Mouse (Mus musculus) liver, postnatal 0 days (tissue): ENCODE data around the gene Nasp. TPM values are rescaled to one million over a fixed set of nuclear protein-coding genes. Genes with fewer than 3 reads are reported as not detected.

Experiments used
- ATAC-seq: fragments of 200-750 bp; cut with Nextera tagmentation; 2 replicates; pipeline ENCODE4 v1.8.0; 2017; ENCODE audit warnings: mild to moderate bottlenecking, moderate library complexity
- DNase-seq: peaks from one replicate; pipeline ENCODE4 v3.0.0-alpha.2; 2016
- H3K27ac ChIP-seq: fragments of 300-500 bp; sonication (generic); 2 replicates; pipeline ENCODE4 v1.5.1; 2014; ENCODE audit warnings: antibody characterized with exemption, moderate library complexity, mild to moderate bottlenecking, low read depth
- H3K27me3 ChIP-seq: fragments of 300-500 bp; sonication (generic); 2 replicates; pipeline ENCODE4 v1.6.1; 2014; ENCODE audit warnings: low read length, control low read depth, mixed read lengths; ENCODE audit not compliant: insufficient read depth
- H3K36me3 ChIP-seq: fragments of 300-500 bp; sonication (generic); replicated peaks from 2 replicates; pipeline ENCODE4 v1.6.1; 2014; ENCODE audit warnings: mild to moderate bottlenecking, control low read depth, low read length, moderate library complexity, mixed read lengths; ENCODE audit not compliant: insufficient read depth
- H3K4me1 ChIP-seq: fragments of 300-500 bp; sonication (generic); 2 replicates; pipeline ENCODE4 v1.6.1; 2014; ENCODE audit warnings: antibody characterized with exemption, mild to moderate bottlenecking, control low read depth; ENCODE audit not compliant: insufficient read depth
- H3K4me2 ChIP-seq: fragments of 300-500 bp; sonication (generic); 2 replicates; pipeline ENCODE4 v1.6.1; 2014; ENCODE audit warnings: low read depth, mild to moderate bottlenecking, low read length, moderate library complexity, mixed read lengths
- H3K4me3 ChIP-seq: fragments of 300-500 bp; sonication (generic); 2 replicates; pipeline ENCODE4 v1.5.1; 2014; ENCODE audit warnings: low read depth, low read length
- H3K9ac ChIP-seq: fragments of 300-500 bp; sonication (generic); replicated peaks from 2 replicates; pipeline ENCODE4 v1.6.1; 2014; ENCODE audit warnings: mild to moderate bottlenecking, moderate library complexity
- H3K9me3 ChIP-seq: fragments of 300-500 bp; sonication (generic); 2 replicates; pipeline ENCODE4 v1.6.1; 2016; ENCODE audit warnings: mild to moderate bottlenecking, control low read depth, low read length, mixed read lengths
- CTCF ChIP-seq: sonication (generic); IDR thresholded peaks from 2 replicates; pipeline ENCODE4 v1.5.1; 2016; ENCODE audit warnings: antibody characterized with exemption, low read depth
- EP300 ChIP-seq: IDR thresholded peaks from 2 replicates; pipeline ENCODE4 v1.6.1; 2016; ENCODE audit warnings: antibody characterized with exemption, low read depth, mild to moderate bottlenecking
- WGBS: fragments of 180-500 bp; shearing (Covaris S2); extraction: QIAGEN DNeasy Blood & Tissue Kit; methylation state at CpG from one replicate; pipeline ENCODE4 v1.1.7; 2014; ENCODE audit not compliant: insufficient replicate concordance; 5-methylcytosine and 5-hydroxymethylcytosine counted together
- polyA plus RNA-seq: library from polyadenylated mRNA; unstranded; fragments of >200 nt; fragmentation: Nextera tagmentation; extraction: Ambion mirVana; gene quantifications from 2 replicates; pipeline ENCODE4 v1.2.1, GENCODE M21; 2015

Gene Nasp
- polyA plus RNA-seq, 1 experiment from 2014 or later, result 30.0 TPM

- peak overlapping the region; percentile 97 for H3K4me2 ChIP-seq
- peak; percentile 16; the same call in 1 of the 2 replicates for TF ChIP-seq CTCF
- no peak for TF ChIP-seq EP300
- H3K27me3 ChIP-seq, result no peaks in the 10 kb centered on the region
- H3K9me3 ChIP-seq, result no peaks in the 10 kb centered on the region
- ATAC-seq (peak; percentile 69), DNase-seq (peak; percentile 96)
- under 1% methylated on average over 51 of the region's 53 CpGs for WGBS
- peaks cover 10% of the 10 kb centered on the region for H3K36me3 ChIP-seq
- peaks cover 16% of the 10 kb centered on the region for H3K4me1 ChIP-seq
- peak overlapping the region; percentile 94 for H3K27ac ChIP-seq
- peak overlapping the region; percentile 98 for H3K4me3 ChIP-seq
- peak overlapping the region; percentile 96 for H3K9ac ChIP-seq
These were observed 933 bp downstream of the Nasp start for GRCm38 (mm10) chr4:116626658-116627358.

- H3K36me3 ChIP-seq, result peaks cover 26% of the 10 kb centered on the region
- no peak overlapping the region for H3K4me3 ChIP-seq
- no peak overlapping the region for H3K27ac ChIP-seq
- no peak for DNase-seq
- no peak overlapping the region for H3K4me2 ChIP-seq
- ATAC-seq, result no peak
- H3K27me3 ChIP-seq, result no peaks in the 10 kb centered on the region
- peaks cover 16% of the 10 kb centered on the region for H3K4me1 ChIP-seq
- H3K9ac ChIP-seq, result no peak overlapping the region
- no peaks in the 10 kb centered on the region for H3K9me3 ChIP-seq
- no peak for TF ChIP-seq CTCF
- TF ChIP-seq EP300, result no peak
- 83% methylated on average over 4 of the region's 4 CpGs for WGBS
These were observed 2.9 kb downstream of the Nasp start for GRCm38 (mm10) chr4:116624831-116625230.

DNA sequence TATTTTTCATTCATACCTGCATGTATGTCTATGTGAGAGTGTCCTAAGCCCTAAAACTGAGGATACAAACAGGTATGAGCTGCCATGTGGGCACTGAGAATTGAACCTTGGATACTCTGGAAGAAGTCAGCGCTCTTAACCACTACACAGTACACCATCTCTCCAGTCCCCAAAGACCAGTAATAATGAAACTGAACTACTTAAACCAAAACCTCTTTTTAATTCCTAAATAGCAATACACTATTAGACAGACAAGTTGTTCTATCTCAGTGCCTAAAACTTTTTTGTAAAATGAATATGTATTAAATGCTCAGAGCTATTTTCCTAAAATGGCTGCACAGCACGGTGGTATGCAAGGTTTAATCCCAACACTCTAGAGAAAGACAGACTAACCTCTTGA, 12.5 kb downstream of the Nasp start:
- ATAC-seq (no peak), DNase-seq (no peak)

GRCm38 (mm10) chr4:116612621-116613020, 15.1 kb downstream of the Nasp start:
- no peaks in the 10 kb centered on the region for H3K4me1 ChIP-seq
- H3K27ac ChIP-seq, result no peak overlapping the region
- no peak overlapping the region for H3K9ac ChIP-seq
- H3K36me3 ChIP-seq, result peaks cover 60% of the 10 kb centered on the region
- WGBS, result 90% methylated on average over 2 of the region's 2 CpGs
- H3K9me3 ChIP-seq, result no peaks in the 10 kb centered on the region
- no peak overlapping the region for H3K4me3 ChIP-seq
- no peak for TF ChIP-seq EP300
- TF ChIP-seq CTCF, result no peak
- ATAC-seq (no peak), DNase-seq (no peak)
- H3K27me3 ChIP-seq, result no peaks in the 10 kb centered on the region
- no peak overlapping the region for H3K4me2 ChIP-seq

More for the DNA sequence above, 12.5 kb downstream of the Nasp start:
- Histone ChIP-seq H3K36me3 (peaks cover 62% of the 10 kb centered on the region), H3K9me3 (no peaks in the 10 kb centered on the region), H3K4me3 (no peak overlapping the region), H3K27ac (no peak overlapping the region), H3K4me2 (no peak overlapping the region), H3K27me3 (no peaks in the 10 kb centered on the region), H3K4me1 (no peaks in the 10 kb centered on the region), H3K9ac (no peak overlapping the region)
- no peak for TF ChIP-seq CTCF
- TF ChIP-seq EP300, result no peak
- WGBS, result 92% methylated on average over 2 of the region's 2 CpGs

DNA sequence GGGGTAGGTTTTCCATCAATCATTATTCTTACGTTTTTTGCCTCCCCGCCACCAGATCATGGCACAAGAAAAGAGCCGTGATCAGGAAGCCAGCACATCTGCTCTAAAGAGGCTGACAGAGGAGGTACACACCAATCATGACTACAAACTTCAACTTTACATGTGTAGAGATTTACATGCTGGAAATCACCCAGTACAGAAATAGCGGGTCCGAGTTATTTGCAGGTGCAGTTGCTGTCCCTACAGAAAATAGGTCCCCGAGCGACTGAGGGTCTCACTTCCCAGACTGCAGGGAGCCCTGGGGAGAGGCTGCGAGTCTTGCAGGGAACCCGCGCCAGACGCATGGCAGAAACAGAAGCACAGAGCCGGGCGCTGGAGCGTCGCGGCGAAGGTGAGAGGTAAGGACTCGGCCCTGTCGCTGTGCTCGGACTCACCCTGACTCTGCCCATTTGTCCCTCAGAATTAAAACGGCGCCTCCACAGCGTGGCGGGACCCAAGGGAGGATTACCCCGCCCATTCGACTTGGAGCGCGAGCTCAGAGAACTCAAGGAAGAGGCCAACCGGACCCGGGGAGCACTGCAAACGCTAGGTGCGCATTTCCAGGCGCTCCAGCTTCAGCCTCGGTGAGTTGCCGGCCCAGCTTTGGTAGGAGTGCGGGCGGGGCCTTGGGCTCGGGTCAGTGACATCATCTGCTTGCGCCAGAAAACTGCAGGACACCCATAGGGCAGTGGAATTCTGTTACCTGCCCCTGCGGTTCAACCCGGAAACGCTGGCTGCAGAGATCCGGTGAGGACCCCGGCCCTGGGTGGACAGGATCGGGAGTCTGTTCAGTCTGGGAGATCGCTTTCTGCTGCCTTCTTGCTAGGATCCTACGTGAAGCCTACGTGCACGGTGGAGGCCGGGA, 30.5 kb downstream of the Nasp start:
- H3K9me3 ChIP-seq, result no peaks in the 10 kb centered on the region
- H3K27ac ChIP-seq, result peak overlapping the region; percentile 86
- peak overlapping the region; percentile 97 for H3K4me2 ChIP-seq
- no peaks in the 10 kb centered on the region for H3K27me3 ChIP-seq
- whole genome bisulfite sequencing, result under 1% methylated on average over 50 of the region's 50 CpGs
- peak overlapping the region; percentile 81 for H3K4me3 ChIP-seq
- ATAC-seq, result peak; percentile 98
- TF ChIP-seq CTCF (peak; percentile 29), EP300 (no peak)
- peaks cover 33% of the 10 kb centered on the region for H3K36me3 ChIP-seq
- H3K9ac ChIP-seq, result peak overlapping the region; percentile 82
- peak; percentile 91 for DNase-seq
- peaks cover 17% of the 10 kb centered on the region for H3K4me1 ChIP-seq

DNA sequence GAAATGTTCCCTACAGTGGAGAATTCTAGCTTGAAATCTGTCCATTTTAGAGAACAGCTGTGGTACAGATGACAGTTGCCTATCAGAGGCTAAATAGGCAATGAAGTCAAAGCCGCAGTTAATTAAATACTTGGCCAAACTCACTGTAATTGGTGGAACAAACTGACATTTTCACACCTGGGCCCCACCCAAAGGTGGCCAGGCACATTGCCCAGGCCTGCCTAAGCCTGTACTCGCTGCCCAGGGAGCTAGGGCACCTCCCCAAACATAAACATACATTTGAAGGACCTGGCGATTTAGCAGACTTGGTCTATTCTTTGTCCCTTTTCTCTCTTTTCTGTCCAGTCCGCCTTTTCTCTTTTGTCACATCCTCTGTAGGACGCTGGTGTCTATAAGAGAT, 31.4 kb downstream of the Nasp start, which contains the start of gene Ccdc17:
TSS of gene Ccdc17 (plus strand) at position 276 of the 400 bp plus-strand sequence.
- 34% methylated on average over 5 of the region's 5 CpGs for WGBS
- H3K27me3 ChIP-seq, result no peaks in the 10 kb centered on the region
- peaks cover 17% of the 10 kb centered on the region for H3K4me1 ChIP-seq
- ATAC-seq (no peak), DNase-seq (no peak)
- H3K27ac ChIP-seq, result peak within 1 kb of the TSS; percentile 86
- TF ChIP-seq CTCF (no peak), EP300 (no peak)
- H3K36me3 ChIP-seq, result peaks cover 33% of the 10 kb centered on the region
- H3K4me2 ChIP-seq, result peak within 1 kb of the TSS; percentile 97
- no peaks in the 10 kb centered on the region for H3K9me3 ChIP-seq
- peak within 1 kb of the TSS; percentile 82 for H3K9ac ChIP-seq
- H3K4me3 ChIP-seq, result peak within 1 kb of the TSS; percentile 81
